Comparison of ENCODE assay signal across 16 mouse cellular contexts in the genomic region with DNA sequence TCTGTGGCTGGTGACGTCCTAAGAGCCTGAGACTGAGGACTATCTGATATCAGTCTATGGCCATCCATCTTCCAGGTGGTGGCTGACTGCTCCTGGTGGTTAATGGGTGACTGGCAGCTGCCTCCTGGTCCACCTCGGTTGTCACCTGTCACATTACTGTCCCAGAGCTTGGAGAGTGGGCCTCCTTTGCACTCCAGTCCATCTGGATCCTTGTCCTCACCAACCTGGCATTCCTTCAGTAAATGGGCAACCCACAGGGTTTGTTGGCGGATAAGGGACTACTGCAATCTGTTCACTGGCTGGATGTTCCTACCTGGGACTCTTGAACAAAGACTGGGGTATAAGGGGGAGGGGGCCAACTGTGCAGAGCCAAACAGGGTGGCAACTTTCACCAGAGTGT.
"Had no signal": no experiment of that assay in that cellular context is flagged by ENCODE, and none has a peak within 500 bp of the region (broad histone marks: within the 10 kb centered on the region; RNA-seq: fewer than 3 reads in every experiment).

No protein-coding gene starts in this region.

- H3K9ac ChIP-seq: limb, embryonic 13.5 days; liver, embryonic 14.5 days; midbrain, embryonic 15.5 days; neural tube, embryonic 13.5 days; stomach, embryonic 15.5 days had no signal

- H3K9me3 ChIP-seq: limb, embryonic 13.5 days; midbrain, embryonic 15.5 days; neural tube, embryonic 13.5 days; stomach, embryonic 15.5 days had no signal

- H3K27me3 ChIP-seq: limb, embryonic 13.5 days; midbrain, embryonic 15.5 days; neural tube, embryonic 13.5 days; stomach, embryonic 15.5 days had no signal

- H3K4me3 ChIP-seq: layer of hippocampus, adult 2 months; limb, embryonic 13.5 days; midbrain, embryonic 10.5 days; midbrain, embryonic 15.5 days; neural tube, embryonic 13.5 days; stomach, embryonic 15.5 days had no signal

- H3K4me1 ChIP-seq: stomach, embryonic 15.5 days had no signal

- ATAC-seq: lung, postnatal 0 days; midbrain, embryonic 15.5 days had no signal

- H3K27ac ChIP-seq: kidney, postnatal 0 days; layer of hippocampus, adult 2 months; limb, embryonic 13.5 days; liver, embryonic 14.5 days; midbrain, embryonic 10.5 days; midbrain, embryonic 15.5 days; neural tube, embryonic 13.5 days; stomach, embryonic 15.5 days had no signal

- H3K4me2 ChIP-seq: limb, embryonic 13.5 days; midbrain, embryonic 15.5 days; neural tube, embryonic 13.5 days; stomach, embryonic 15.5 days had no signal

- DNase-seq: kidney, postnatal 36 days; left cerebral cortex, postnatal 4 days; lung, adult 2 months; lung, postnatal 4 days; right cerebral cortex, postnatal 14 days; thymus, adult 2 months; thymus, postnatal 25 days had no signal

- H3K36me3 ChIP-seq: midbrain, embryonic 10.5 days; midbrain, embryonic 15.5 days; stomach, embryonic 15.5 days had no signal
